Mouse (Mus musculus) liver, adult 2 months (tissue): Measurements from ENCODE around the gene Snx20.

Experiments used
- CTCF ChIP-seq: fragments of 200-500 bp; IDR thresholded peaks from 2 replicates; pipeline ENCODE4 v1.5.1; 2011; ENCODE audit warnings: low read depth, low read length, control low read depth
- POLR2A ChIP-seq: fragments of 200-500 bp; IDR thresholded peaks from 2 replicates; pipeline ENCODE4 v1.6.1; 2011; ENCODE audit warnings: low read length, control low read depth; ENCODE audit not compliant: insufficient read depth; ENCODE audit errors: extremely low read depth

DNA sequence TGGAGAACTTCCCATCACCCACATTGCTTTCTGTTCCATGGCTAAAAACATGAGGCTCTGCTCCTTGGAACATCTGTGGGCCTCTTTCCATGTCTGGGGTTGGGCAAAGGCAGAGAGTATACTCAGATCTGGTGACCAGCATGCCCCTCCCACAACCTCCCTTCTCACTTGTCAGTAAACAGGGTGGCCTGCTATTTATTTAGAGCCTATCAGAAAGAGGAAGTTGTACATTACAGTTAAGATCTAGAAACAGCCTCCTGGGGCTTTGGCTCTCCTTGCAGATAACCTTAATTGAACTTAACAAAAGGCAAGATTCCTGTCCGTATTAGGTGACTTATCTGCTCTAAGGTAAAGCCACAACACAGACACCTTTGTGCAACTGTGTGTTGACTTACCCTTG is 30.5 kb upstream of the Snx20 start:
- no peak for TF ChIP-seq CTCF
- no peak for TF ChIP-seq POLR2A
